Mouse (Mus musculus): ENCODE measurements around the gene Twf1. TPM values are rescaled to one million over a fixed set of nuclear protein-coding genes. Genes with fewer than 3 reads are reported as not detected.

Twf1 gene
- polyA plus RNA-seq, 1 experiment from 2014 or later, result 32.4 TPM

DNA sequence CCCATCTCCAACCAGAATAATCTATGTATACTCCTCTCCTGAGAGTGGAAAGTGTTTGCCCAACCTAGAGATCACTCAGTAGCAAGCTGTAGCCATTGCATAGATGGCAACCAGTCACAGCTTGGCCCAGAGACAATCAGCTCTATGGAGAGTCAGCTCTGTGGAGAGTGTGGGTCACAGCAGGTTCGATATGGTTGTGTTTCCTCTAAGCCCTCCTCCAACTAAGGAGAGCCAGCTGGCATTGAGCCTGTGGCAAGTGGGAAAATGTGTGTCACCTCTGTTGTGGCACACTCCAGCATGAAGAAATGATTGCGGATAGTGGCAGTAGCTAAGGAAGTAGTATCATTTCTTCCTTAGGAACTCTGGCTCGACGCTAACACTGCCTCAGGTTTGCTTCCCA is 18.2 kb downstream of the Twf1 start:
- H3K4me3 ChIP-seq (replicated peaks), result no peak overlapping the region
- H3K9me3 ChIP-seq (replicated peaks), result no peaks in the 10 kb centered on the region
- 68% methylated on average over 4 of the region's 4 CpGs for WGBS (ENCODE audit: insufficient replicate concordance)
- no peak for DNase-seq
- no peak overlapping the region for H3K9ac ChIP-seq
- H3K4me2 ChIP-seq, result no peak overlapping the region
- ATAC-seq (ENCODE audit: low read depth), result no peak
- H3K36me3 ChIP-seq, result no peaks in the 10 kb centered on the region
- H3K27me3 ChIP-seq, result no peaks in the 10 kb centered on the region
- H3K27ac ChIP-seq, result no peak overlapping the region
- H3K4me1 ChIP-seq (replicated peaks), result 0 out of 2 replicates have a peak, but pooled peaks cover 2% of the 10 kb centered on the region

DNA sequence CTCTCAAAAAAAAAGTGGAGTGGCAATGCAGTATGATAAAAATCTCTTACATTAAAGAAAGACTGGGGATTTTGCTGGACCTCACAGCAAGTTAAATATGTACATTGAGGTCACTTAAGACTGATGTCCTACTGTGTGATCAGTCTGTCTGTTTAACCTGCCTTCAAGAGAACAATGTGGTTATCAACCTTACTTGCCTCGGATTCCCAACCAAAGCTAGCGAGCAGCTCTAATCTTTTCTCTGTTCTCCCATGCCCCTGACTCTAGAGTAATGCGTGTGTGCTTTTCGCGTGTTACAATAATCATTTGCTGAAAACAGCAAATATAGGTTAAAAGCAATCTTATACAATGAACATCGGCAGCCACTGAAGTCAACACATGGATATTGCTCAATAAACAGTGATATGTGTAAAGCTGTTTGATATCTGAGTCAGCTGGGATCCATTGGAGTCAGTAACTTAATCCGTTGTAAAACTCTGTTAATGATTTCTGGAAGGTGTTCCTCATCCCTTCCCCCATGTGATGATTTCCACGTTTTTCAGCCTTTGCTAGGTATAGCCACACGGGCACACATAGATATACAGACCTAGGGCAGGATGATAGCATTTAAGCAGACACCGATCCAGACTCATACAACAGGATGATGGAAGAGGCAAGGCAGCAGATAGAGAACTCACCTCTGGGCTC is 21.1 kb downstream of the Twf1 start:
- H3K27ac ChIP-seq, result no peak overlapping the region
- ATAC-seq (ENCODE audit: low read depth) (no peak), DNase-seq (no peak)
- no peaks in the 10 kb centered on the region for H3K9me3 ChIP-seq (replicated peaks)
- H3K36me3 ChIP-seq, result no peaks in the 10 kb centered on the region
- H3K4me2 ChIP-seq, result no peak overlapping the region
- WGBS (ENCODE audit: insufficient replicate concordance), result 73% methylated on average over 10 of the region's 10 CpGs
- 0 out of 2 replicates have a peak, but pooled peaks cover 2% of the 10 kb centered on the region for H3K4me1 ChIP-seq (replicated peaks)
- H3K27me3 ChIP-seq, result no peaks in the 10 kb centered on the region
- no peak overlapping the region for H3K9ac ChIP-seq
- H3K4me3 ChIP-seq (replicated peaks), result no peak overlapping the region

GRCm38 (mm10) chr15:94565854-94566253 is 23.8 kb downstream of the Twf1 start:
- 54% methylated on average over 9 of the region's 9 CpGs for WGBS (ENCODE audit: insufficient replicate concordance)
- H3K9ac ChIP-seq, result no peak overlapping the region
- H3K27ac ChIP-seq, result no peak overlapping the region
- ATAC-seq (ENCODE audit: low read depth) (peak; percentile 64), DNase-seq (no peak)
- no peaks in the 10 kb centered on the region for H3K9me3 ChIP-seq (replicated peaks)
- H3K36me3 ChIP-seq, result no peaks in the 10 kb centered on the region
- H3K4me3 ChIP-seq (replicated peaks), result no peak overlapping the region
- H3K4me2 ChIP-seq, result no peak overlapping the region
- H3K4me1 ChIP-seq (replicated peaks), result 0 out of 2 replicates have a peak, but pooled peaks cover 2% of the 10 kb centered on the region
- no peaks in the 10 kb centered on the region for H3K27me3 ChIP-seq

DNA sequence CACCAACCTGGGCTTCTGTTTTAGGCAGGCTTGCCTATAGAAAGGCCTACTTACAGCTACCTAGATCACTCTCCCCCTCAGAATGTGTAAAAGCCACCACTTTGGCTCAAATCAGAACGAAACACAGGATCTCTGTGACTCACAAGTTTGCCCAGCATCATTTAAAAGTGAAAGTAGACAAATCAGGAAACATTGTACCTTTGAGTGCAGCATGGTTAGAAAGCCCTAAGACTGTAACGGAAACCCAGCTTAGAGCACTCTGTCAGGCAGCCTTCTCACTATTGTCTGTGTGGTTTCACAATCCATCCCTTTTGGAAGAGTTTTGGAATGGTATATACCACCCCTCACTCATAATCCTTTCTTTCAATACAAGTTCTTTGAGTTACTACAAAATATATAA is 24.8 kb downstream of the Twf1 start:
- H3K36me3 ChIP-seq, result no peaks in the 10 kb centered on the region

DNA sequence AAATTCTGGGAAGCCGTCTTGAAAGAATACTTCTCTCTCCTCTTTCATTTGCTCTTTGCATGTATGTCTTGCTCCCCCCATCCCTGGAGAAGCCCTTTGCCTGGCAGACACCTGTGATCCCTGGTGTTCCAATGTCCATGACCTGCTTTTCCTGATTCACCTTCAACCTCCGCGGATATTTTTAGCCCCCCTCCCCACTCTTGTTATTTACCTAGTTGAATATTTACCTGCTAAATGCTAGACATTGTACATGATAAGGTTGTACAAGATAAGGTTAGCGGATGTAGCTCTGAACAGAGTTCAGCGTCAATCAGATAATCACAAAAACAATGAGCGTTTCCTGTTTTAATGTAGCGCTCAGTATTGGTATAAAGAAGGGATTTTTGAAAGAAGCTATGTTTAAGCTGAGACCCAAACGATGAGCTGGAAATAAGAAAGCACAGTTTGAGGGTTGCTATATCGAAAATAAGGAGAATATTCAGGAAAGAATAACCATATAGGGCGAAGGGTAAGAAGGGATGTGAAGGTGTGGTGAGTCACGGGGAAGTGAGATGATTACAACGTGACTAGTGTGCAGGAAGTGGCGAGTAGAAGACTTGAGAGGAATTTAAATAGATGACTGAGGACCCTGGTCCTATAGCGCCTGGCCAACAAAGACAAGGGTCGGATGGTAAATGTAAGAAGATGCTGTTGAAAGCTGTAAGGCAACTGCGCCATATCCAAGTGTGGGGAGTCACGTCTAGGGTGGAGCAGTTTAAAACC is 30.6 kb downstream of the Twf1 start:
- ATAC-seq (ENCODE audit: low read depth) (no peak), DNase-seq (no peak)
- peaks cover 3% of the 10 kb centered on the region; the same call in 1 of the 2 replicates for H3K36me3 ChIP-seq
- no peaks in the 10 kb centered on the region for H3K9me3 ChIP-seq (replicated peaks)
- H3K4me3 ChIP-seq (replicated peaks), result no peak overlapping the region
- no peak overlapping the region for H3K4me2 ChIP-seq
- H3K27me3 ChIP-seq, result no peaks in the 10 kb centered on the region
- H3K9ac ChIP-seq, result no peak overlapping the region
- 60% methylated on average over 17 of the region's 17 CpGs for WGBS (ENCODE audit: insufficient replicate concordance)
- no peak overlapping the region for H3K27ac ChIP-seq
- H3K4me1 ChIP-seq (replicated peaks), result no peaks in the 10 kb centered on the region

More for the DNA sequence above, 24.8 kb downstream of the Twf1 start:
- H3K27me3 ChIP-seq, result no peaks in the 10 kb centered on the region
- no peak overlapping the region for H3K4me3 ChIP-seq (replicated peaks)
- DNase-seq (no peak), ATAC-seq (ENCODE audit: low read depth) (no peak)
- no peak overlapping the region for H3K9ac ChIP-seq
- no peak overlapping the region for H3K4me2 ChIP-seq
- whole genome bisulfite sequencing (ENCODE audit: insufficient replicate concordance), result 70% methylated on average over 2 of the region's 2 CpGs
- no peak overlapping the region for H3K27ac ChIP-seq
- H3K9me3 ChIP-seq (replicated peaks), result no peaks in the 10 kb centered on the region
- H3K4me1 ChIP-seq (replicated peaks), result no peaks in the 10 kb centered on the region

- no peaks in the 10 kb centered on the region for H3K27me3 ChIP-seq
- WGBS (ENCODE audit: insufficient replicate concordance), result 23% methylated on average over 7 of the region's 7 CpGs
- no peak overlapping the region for H3K9ac ChIP-seq
- no peak overlapping the region for H3K27ac ChIP-seq
- H3K9me3 ChIP-seq (replicated peaks), result no peaks in the 10 kb centered on the region
- peak; percentile 58 for ATAC-seq (ENCODE audit: low read depth)
- no peak overlapping the region for H3K4me2 ChIP-seq
- H3K4me1 ChIP-seq (replicated peaks), result no peaks in the 10 kb centered on the region
- peak; percentile 51 for DNase-seq
- peaks cover 3% of the 10 kb centered on the region; the same call in 1 of the 2 replicates for H3K36me3 ChIP-seq
- no peak overlapping the region for H3K4me3 ChIP-seq (replicated peaks)
Measured at GRCm38 (mm10) chr15:94557442-94557841, 32.2 kb downstream of the Twf1 start.

DNA sequence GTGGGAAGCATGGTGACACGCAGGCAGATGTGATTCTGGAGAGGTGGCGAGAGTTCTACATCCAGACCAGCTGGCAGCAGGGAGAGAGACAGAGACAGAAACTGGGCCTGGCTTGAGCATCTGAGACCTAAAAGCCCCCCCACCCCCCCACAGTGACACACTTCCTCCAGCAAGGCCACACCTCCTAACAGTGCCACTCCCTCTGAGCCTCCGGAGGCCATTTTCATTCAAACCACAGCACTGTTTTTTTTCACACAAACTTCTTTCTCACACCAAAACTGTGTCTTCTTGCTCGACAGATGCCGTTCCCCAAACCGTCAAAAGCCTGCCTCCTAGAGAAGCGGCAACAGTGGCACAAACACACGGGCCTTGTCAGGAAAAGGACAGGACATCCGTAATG is 36.2 kb downstream of the Twf1 start:
- Histone ChIP-seq H3K27me3 (no peaks in the 10 kb centered on the region), H3K9ac (no peak overlapping the region), H3K4me1 (replicated peaks) (no peaks in the 10 kb centered on the region), H3K36me3 (peaks cover 18% of the 10 kb centered on the region; the same call in 1 of the 2 replicates), H3K4me2 (no peak overlapping the region), H3K27ac (no peak overlapping the region), H3K4me3 (replicated peaks) (no peak overlapping the region), H3K9me3 (replicated peaks) (no peaks in the 10 kb centered on the region)
- ATAC-seq (ENCODE audit: low read depth) (no peak), DNase-seq (no peak)
- WGBS (ENCODE audit: insufficient replicate concordance), result 91% methylated on average over 9 of the region's 9 CpGs

- Histone ChIP-seq H3K9me3 (replicated peaks) (no peaks in the 10 kb centered on the region), H3K27ac (no peak overlapping the region), H3K4me2 (peak overlapping the region; percentile 80; the same call in 1 of the 2 replicates), H3K36me3 (peaks cover 5% of the 10 kb centered on the region; the same call in 1 of the 2 replicates), H3K27me3 (no peaks in the 10 kb centered on the region), H3K4me1 (replicated peaks) (peaks cover 20% of the 10 kb centered on the region), H3K9ac (no peak overlapping the region), H3K4me3 (replicated peaks) (no peak overlapping the region)
- 62% methylated on average over 4 of the region's 4 CpGs for WGBS (ENCODE audit: insufficient replicate concordance)
- DNase-seq (no peak), ATAC-seq (ENCODE audit: low read depth) (no peak)
Measured at GRCm38 (mm10) chr15:94544844-94545243, 44.8 kb downstream of the Twf1 start.

DNA sequence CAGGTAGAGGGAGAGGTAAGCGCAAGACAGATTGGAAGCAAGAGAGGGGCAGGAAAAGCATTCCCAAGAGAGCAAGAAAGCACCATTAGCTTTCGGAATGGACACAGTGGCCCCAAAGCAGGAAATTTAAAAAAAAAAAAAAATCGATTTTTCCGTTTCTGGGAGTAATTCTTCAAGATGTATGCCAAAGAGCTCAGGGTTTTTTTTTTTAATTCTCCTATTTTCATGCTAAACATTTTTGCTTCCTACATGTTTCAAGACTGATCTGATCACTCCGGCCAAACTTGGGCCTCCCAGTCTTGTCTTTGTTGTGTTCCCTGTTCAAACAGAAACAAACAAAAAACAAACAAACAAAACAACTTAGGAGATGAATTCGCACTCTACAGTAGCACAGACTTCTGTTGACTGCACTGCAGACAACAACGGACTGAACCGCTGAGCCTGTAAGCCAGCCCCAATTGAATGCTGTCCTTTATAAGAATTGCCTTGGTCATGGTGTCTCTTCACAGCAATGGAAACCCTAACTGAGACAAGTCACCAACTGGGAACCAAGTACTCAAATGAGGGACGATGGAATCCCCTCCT is 45.5 kb downstream of the Twf1 start:
- H3K9me3 ChIP-seq (replicated peaks), result no peaks in the 10 kb centered on the region
- H3K4me2 ChIP-seq, result peak overlapping the region; percentile 80
- DNase-seq, result no peak
- peak overlapping the region; percentile 72 for H3K9ac ChIP-seq
- H3K27me3 ChIP-seq, result no peaks in the 10 kb centered on the region
- H3K4me1 ChIP-seq (replicated peaks), result peaks cover 20% of the 10 kb centered on the region
- 32% methylated on average over 9 of the region's 9 CpGs for WGBS (ENCODE audit: insufficient replicate concordance)
- H3K4me3 ChIP-seq (replicated peaks), result peak overlapping the region; percentile 76
- peak overlapping the region; percentile 32; the same call in 1 of the 2 replicates for H3K27ac ChIP-seq
- peaks cover 2% of the 10 kb centered on the region; the same call in 1 of the 2 replicates for H3K36me3 ChIP-seq
- no peak for ATAC-seq (ENCODE audit: low read depth)

DNA sequence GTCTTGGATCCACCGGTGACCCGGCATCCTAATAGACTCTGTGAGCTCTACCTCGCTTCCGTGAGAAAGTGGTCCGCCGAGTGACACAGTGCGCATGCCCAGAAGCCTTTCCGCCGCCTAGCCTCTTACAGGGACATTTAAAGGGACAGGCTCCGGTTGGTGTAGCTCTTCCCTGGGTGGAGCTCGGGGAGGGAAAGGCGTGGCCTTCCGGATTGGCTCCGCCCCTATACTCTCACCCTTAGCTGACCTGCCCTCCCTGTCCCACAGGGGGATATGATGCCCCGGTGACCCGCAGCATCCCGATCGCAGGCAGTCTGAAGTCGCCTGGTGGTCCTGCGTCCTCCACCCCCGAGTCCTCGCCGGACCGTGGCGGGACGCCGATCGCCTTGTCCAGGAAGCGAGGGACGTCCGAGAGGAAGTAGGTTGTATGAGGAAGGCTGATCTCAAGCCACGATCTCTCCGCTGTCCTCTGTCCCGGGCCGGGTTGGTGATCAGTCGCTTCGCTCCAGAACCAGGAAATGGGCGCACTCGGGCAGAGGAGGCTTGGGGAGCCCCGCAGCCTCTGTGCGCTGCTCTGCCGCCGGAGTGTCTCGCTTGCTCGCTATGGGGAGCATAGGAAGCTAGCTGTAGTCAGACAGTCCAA is 46.2 kb downstream of the Twf1 start, which contains the start of the genes Pus7l and Irak4:
TSS of gene Pus7l (minus strand) at position 139 of the 643 bp plus-strand sequence.
TSS of gene Irak4 (plus strand) at position 235 of the 643 bp plus-strand sequence.
- Histone ChIP-seq H3K4me1 (replicated peaks) (peaks cover 20% of the 10 kb centered on the region), H3K27me3 (no peaks in the 10 kb centered on the region), H3K9me3 (replicated peaks) (no peaks in the 10 kb centered on the region), H3K36me3 (no peaks in the 10 kb centered on the region), H3K27ac (peak within 1 kb of the TSS; percentile 53; the same call in 1 of the 2 replicates), H3K9ac (peak within 1 kb of the TSS; percentile 72), H3K4me2 (peak within 1 kb of the TSS; percentile 80), H3K4me3 (replicated peaks) (peak within 1 kb of the TSS; percentile 76)
- DNase-seq (peak; percentile 93), ATAC-seq (ENCODE audit: low read depth) (peak; percentile 99)
- under 1% methylated on average over 45 of the region's 45 CpGs for WGBS (ENCODE audit: insufficient replicate concordance)

Measured in liver, embryonic 13.5 days (tissue).